Mouse (Mus musculus) mouse embryonic stem cell (cell line): Measurements from ENCODE around the gene Gm5426.

ENCODE experiments used
- in situ Hi-C, 2 experiments: fragments of 300-500 bp; cut with MboI; formaldehyde crosslinking; loops; 1 replicate in 1 of 2; 3 replicates in 1 of 2; pipeline ENCODE4 v1.14.3; 2019 to 2020; ENCODE audit warnings: low sequenced_read_pairs in 2 of 2, low pct_unique_long_range_greater_than_20kb in 1 of 2, mixed read lengths in 1 of 2; ENCODE audit not compliant: unreplicated experiment in 1 of 2

The Gm5426 gene

GRCm38 (mm10) chr10:96181398-96181790 lies 45.0 kb downstream of the Gm5426 start:
- in situ Hi-C loops = no loop called here

GRCm38 (mm10) chr10:96181883-96182628 lies 45.7 kb downstream of the Gm5426 start:
- in situ Hi-C loops = no loop called here

GRCm38 (mm10) chr10:96185026-96185425 lies 48.6 kb downstream of the Gm5426 start:
- in situ Hi-C loops = no loop called here

GRCm38 (mm10) chr10:96185601-96186000 lies 49.2 kb downstream of the Gm5426 start:
- in situ Hi-C loops = no loop called here
